Mouse (Mus musculus) naive thymus-derived CD4-positive, alpha-beta T cell, adult 5 months (primary cell): ENCODE results near the gene Hdgfl3. TPM values are rescaled to one million over a fixed set of nuclear protein-coding genes. Genes with fewer than 3 reads are reported as not detected.

Experiments used
- polyA plus RNA-seq: library from polyadenylated mRNA; unstranded; fragments of 100-300 nt; shearing (Covaris generic); gene quantifications from one replicate; pipeline ENCODE4 v1.2.1, GENCODE M21; 2017

The Hdgfl3 gene
- 11.1 TPM for polyA plus RNA-seq

GRCm38 (mm10) chr7:81934267-81934745 lies at the start of gene Hdgfl3:
Hdgfl3 (minus strand) TSS chr7:81934473.

GRCm38 (mm10) chr7:81858968-81859721 lies 75.1 kb downstream of the Hdgfl3 start, which contains the start of gene Tm6sf1:
Tm6sf1 (plus strand) TSS chr7:81859001.

GRCm38 (mm10) chr7:81855694-81856093 lies 78.6 kb downstream of the Hdgfl3 start, which contains the start of gene Gm10160:
Gm10160 (minus strand) TSS chr7:81855794.

Other genes starting within 250 kb of the Hdgfl3 start
- 0.05 TPM for gene Homer2, start 226.9 kb downstream of the Hdgfl3 start, polyA plus RNA-seq
- gene Ramac, start 171.5 kb downstream of the Hdgfl3 start, polyA plus RNA-seq = 157 TPM
- 40.9 TPM for gene 3110040N11Rik, start 145.0 kb downstream of the Hdgfl3 start, polyA plus RNA-seq
- 99.8 TPM for gene Btbd1, start 105.0 kb downstream of the Hdgfl3 start, polyA plus RNA-seq
- not detected for gene Gm10160, start 78.7 kb downstream of the Hdgfl3 start, polyA plus RNA-seq
- gene Tm6sf1, start 75.5 kb downstream of the Hdgfl3 start, polyA plus RNA-seq = 16.5 TPM
- not detected for gene Bnc1, start 57.8 kb upstream of the Hdgfl3 start, polyA plus RNA-seq
- not detected for gene Sh3gl3, start 239.4 kb upstream of the Hdgfl3 start, polyA plus RNA-seq